Mouse (Mus musculus): ENCODE measurements at regions not wholly inside any gene's neighbourhood (a gene's known extent, or its start where the extent isn't known, plus 50 kb on each side); places are given as distances from the start of the nearest gene placed in this dataset.

- WGBS: 93% methylated on average over 11 of the region's 11 CpGs
- Histone ChIP-seq H3K4me1 (ENCODE audit: control insufficient read depth, insufficient read depth, low read length) (no peaks in the 10 kb centered on the region), H3K36me3 (ENCODE audit: control insufficient read depth, insufficient read depth, low read length) (no peaks in the 10 kb centered on the region), H3K27ac (ENCODE audit: low read length) (no peak overlapping the region), H3K4me2 (ENCODE audit: low read length) (no peak overlapping the region), H3K27me3 (ENCODE audit: control insufficient read depth, insufficient read depth, low read depth, low read length) (no peaks in the 10 kb centered on the region), H3K4me3 (ENCODE audit: low read depth, low read length) (no peak overlapping the region), H3K9ac (ENCODE audit: low read depth, low read length) (no peak overlapping the region), H3K9me3 (replicated peaks; ENCODE audit: control insufficient read depth, low read length, poor library complexity, severe bottlenecking) (no peaks in the 10 kb centered on the region)
- ATAC-seq: no peak
These were observed 1134.1 kb upstream of the A1bg start for GRCm38 (mm10) chr15:62056889-62057288.

DNA sequence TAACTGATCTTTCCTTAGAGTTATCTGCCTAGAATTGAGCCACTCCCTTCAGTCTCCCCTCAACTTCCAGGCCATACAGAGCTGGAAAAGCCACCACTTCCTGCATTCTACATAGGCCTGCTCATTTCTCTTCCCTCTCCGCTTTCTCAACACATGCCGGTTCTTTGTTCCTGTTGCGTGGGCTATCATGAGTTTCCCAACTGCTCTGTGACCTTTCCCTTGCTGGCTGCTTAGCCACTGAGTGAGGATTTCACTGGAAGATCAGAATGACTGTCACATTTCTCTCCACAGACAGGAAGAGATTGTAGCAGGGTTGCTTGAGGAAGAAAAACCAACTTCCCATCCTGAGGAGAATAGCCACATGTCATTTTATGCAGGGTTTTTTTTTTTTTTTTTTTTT is 1133.6 kb upstream of the A1bg start:
- 84% methylated on average over 3 of the region's 3 CpGs for WGBS
- Histone ChIP-seq H3K36me3 (ENCODE audit: control insufficient read depth, insufficient read depth, low read length) (no peaks in the 10 kb centered on the region), H3K4me3 (ENCODE audit: low read depth, low read length) (no peak overlapping the region), H3K27me3 (ENCODE audit: control insufficient read depth, insufficient read depth, low read depth, low read length) (no peaks in the 10 kb centered on the region), H3K4me2 (ENCODE audit: low read length) (no peak overlapping the region), H3K27ac (ENCODE audit: low read length) (no peak overlapping the region), H3K4me1 (ENCODE audit: control insufficient read depth, insufficient read depth, low read length) (no peaks in the 10 kb centered on the region), H3K9me3 (replicated peaks; ENCODE audit: control insufficient read depth, low read length, poor library complexity, severe bottlenecking) (no peaks in the 10 kb centered on the region), H3K9ac (ENCODE audit: low read depth, low read length) (no peak overlapping the region)
- ATAC-seq: no peak

DNA sequence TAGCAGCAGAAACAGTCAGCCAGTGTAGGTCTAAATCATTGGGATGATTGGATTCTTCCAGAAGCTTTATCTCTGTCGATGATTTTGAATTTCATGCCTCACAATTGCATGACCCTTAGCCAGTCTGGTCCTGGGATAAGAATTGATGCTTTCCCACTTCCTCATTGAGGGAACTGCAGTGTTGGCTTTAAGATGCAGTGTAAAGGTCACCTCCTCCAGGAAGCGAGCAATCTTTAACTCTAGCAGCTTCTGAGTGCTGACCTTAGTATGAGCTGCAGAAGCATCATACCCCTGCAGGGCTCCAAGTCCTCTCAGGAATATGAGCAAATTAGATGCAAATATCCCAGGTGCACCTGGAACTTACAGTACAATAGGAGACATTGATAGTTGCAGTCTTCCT is 1132.2 kb upstream of the A1bg start:
- H3K4me1 ChIP-seq (ENCODE audit: control insufficient read depth, insufficient read depth, low read length): no peaks in the 10 kb centered on the region
- H3K4me3 ChIP-seq (ENCODE audit: low read depth, low read length): no peak overlapping the region
- H3K27ac ChIP-seq (ENCODE audit: low read length): no peak overlapping the region
- ATAC-seq: no peak
- no peaks in the 10 kb centered on the region; the same call in 1 of the 2 replicates for H3K9me3 ChIP-seq (replicated peaks; ENCODE audit: control insufficient read depth, low read length, poor library complexity, severe bottlenecking)
- H3K9ac ChIP-seq (ENCODE audit: low read depth, low read length): no peak overlapping the region
- no peaks in the 10 kb centered on the region for H3K27me3 ChIP-seq (ENCODE audit: control insufficient read depth, insufficient read depth, low read depth, low read length)
- H3K4me2 ChIP-seq (ENCODE audit: low read length): no peak overlapping the region
- H3K36me3 ChIP-seq (ENCODE audit: control insufficient read depth, insufficient read depth, low read length): no peaks in the 10 kb centered on the region
- 90% methylated on average over 2 of the region's 2 CpGs for WGBS

GRCm38 (mm10) chr15:62053420-62054239 is 1130.8 kb upstream of the A1bg start:
- Histone ChIP-seq H3K4me3 (ENCODE audit: low read depth, low read length) (no peak overlapping the region), H3K9ac (ENCODE audit: low read depth, low read length) (no peak overlapping the region), H3K27me3 (ENCODE audit: control insufficient read depth, insufficient read depth, low read depth, low read length) (no peaks in the 10 kb centered on the region), H3K4me2 (ENCODE audit: low read length) (no peak overlapping the region), H3K4me1 (ENCODE audit: control insufficient read depth, insufficient read depth, low read length) (no peaks in the 10 kb centered on the region), H3K9me3 (replicated peaks; ENCODE audit: control insufficient read depth, low read length, poor library complexity, severe bottlenecking) (no peaks in the 10 kb centered on the region; the same call in 1 of the 2 replicates), H3K36me3 (ENCODE audit: control insufficient read depth, insufficient read depth, low read length) (no peaks in the 10 kb centered on the region), H3K27ac (ENCODE audit: low read length) (no peak overlapping the region)
- no peak for ATAC-seq
- WGBS: 88% methylated on average over 8 of the region's 8 CpGs

DNA sequence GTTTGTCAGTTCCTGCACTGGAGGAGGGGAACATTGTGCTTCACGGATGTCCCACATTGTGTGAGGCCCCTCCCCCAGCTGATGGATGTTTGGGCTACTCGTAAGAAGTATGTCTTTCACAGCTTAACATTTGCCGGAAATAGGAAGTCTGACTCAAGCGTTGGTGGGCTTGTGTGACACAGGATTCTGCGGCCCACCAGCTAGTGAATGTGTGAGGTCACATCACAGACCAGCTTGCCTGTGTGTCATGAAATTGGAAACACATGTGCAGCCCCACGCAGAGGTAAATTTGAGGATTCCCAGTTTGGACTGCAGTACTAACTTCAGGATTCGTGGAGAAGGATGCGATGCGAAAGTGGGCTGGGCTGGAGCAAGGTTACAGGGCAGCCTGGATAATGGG is 1126.6 kb upstream of the A1bg start:
- 77% methylated on average over 9 of the region's 9 CpGs for WGBS

GRCm38 (mm10) chr15:62048981-62049380 is 1126.2 kb upstream of the A1bg start:
- no peak for ATAC-seq
- Histone ChIP-seq H3K36me3 (ENCODE audit: control insufficient read depth, insufficient read depth, low read length) (no peaks in the 10 kb centered on the region), H3K9ac (ENCODE audit: low read depth, low read length) (no peak overlapping the region), H3K9me3 (replicated peaks; ENCODE audit: control insufficient read depth, low read length, poor library complexity, severe bottlenecking) (no peaks in the 10 kb centered on the region; the same call in 1 of the 2 replicates), H3K27ac (ENCODE audit: low read length) (no peak overlapping the region), H3K4me3 (ENCODE audit: low read depth, low read length) (no peak overlapping the region), H3K4me1 (ENCODE audit: control insufficient read depth, insufficient read depth, low read length) (no peaks in the 10 kb centered on the region), H3K27me3 (ENCODE audit: control insufficient read depth, insufficient read depth, low read depth, low read length) (no peaks in the 10 kb centered on the region), H3K4me2 (ENCODE audit: low read length) (no peak overlapping the region)
- 89% methylated on average over 4 of the region's 4 CpGs for WGBS

More for the DNA sequence above, 1126.6 kb upstream of the A1bg start:
- H3K4me2 ChIP-seq (ENCODE audit: low read length): no peak overlapping the region
- no peaks in the 10 kb centered on the region for H3K27me3 ChIP-seq (ENCODE audit: control insufficient read depth, insufficient read depth, low read depth, low read length)
- no peak overlapping the region for H3K27ac ChIP-seq (ENCODE audit: low read length)
- H3K4me3 ChIP-seq (ENCODE audit: low read depth, low read length): no peak overlapping the region
- no peaks in the 10 kb centered on the region for H3K36me3 ChIP-seq (ENCODE audit: control insufficient read depth, insufficient read depth, low read length)
- no peaks in the 10 kb centered on the region for H3K4me1 ChIP-seq (ENCODE audit: control insufficient read depth, insufficient read depth, low read length)
- H3K9me3 ChIP-seq (replicated peaks; ENCODE audit: control insufficient read depth, low read length, poor library complexity, severe bottlenecking): no peaks in the 10 kb centered on the region; the same call in 1 of the 2 replicates
- H3K9ac ChIP-seq (ENCODE audit: low read depth, low read length): no peak overlapping the region
- ATAC-seq: no peak

GRCm38 (mm10) chr15:62046276-62046675 is 1123.5 kb upstream of the A1bg start:
- no peak for ATAC-seq
- no peaks in the 10 kb centered on the region; the same call in 1 of the 2 replicates for H3K9me3 ChIP-seq (replicated peaks; ENCODE audit: control insufficient read depth, low read length, poor library complexity, severe bottlenecking)
- H3K27ac ChIP-seq (ENCODE audit: low read length): no peak overlapping the region
- H3K27me3 ChIP-seq (ENCODE audit: control insufficient read depth, insufficient read depth, low read depth, low read length): no peaks in the 10 kb centered on the region
- no peak overlapping the region for H3K4me3 ChIP-seq (ENCODE audit: low read depth, low read length)
- no peak overlapping the region for H3K4me2 ChIP-seq (ENCODE audit: low read length)
- no peaks in the 10 kb centered on the region for H3K36me3 ChIP-seq (ENCODE audit: control insufficient read depth, insufficient read depth, low read length)
- no peaks in the 10 kb centered on the region for H3K4me1 ChIP-seq (ENCODE audit: control insufficient read depth, insufficient read depth, low read length)
- WGBS: 87% methylated on average over 3 of the region's 3 CpGs
- no peak overlapping the region for H3K9ac ChIP-seq (ENCODE audit: low read depth, low read length)

GRCm38 (mm10) chr15:62044654-62045335 is 1122.0 kb upstream of the A1bg start:
- Histone ChIP-seq H3K9ac (ENCODE audit: low read depth, low read length) (no peak overlapping the region), H3K27me3 (ENCODE audit: control insufficient read depth, insufficient read depth, low read depth, low read length) (no peaks in the 10 kb centered on the region), H3K4me1 (ENCODE audit: control insufficient read depth, insufficient read depth, low read length) (no peaks in the 10 kb centered on the region), H3K4me3 (ENCODE audit: low read depth, low read length) (no peak overlapping the region), H3K36me3 (ENCODE audit: control insufficient read depth, insufficient read depth, low read length) (no peaks in the 10 kb centered on the region), H3K4me2 (ENCODE audit: low read length) (no peak overlapping the region), H3K9me3 (replicated peaks; ENCODE audit: control insufficient read depth, low read length, poor library complexity, severe bottlenecking) (no peaks in the 10 kb centered on the region), H3K27ac (ENCODE audit: low read length) (no peak overlapping the region)
- 97% methylated on average over 7 of the region's 7 CpGs for WGBS
- ATAC-seq: no peak
